Comparison of ENCODE assay signal across 20 mouse cellular contexts in the genomic region with DNA sequence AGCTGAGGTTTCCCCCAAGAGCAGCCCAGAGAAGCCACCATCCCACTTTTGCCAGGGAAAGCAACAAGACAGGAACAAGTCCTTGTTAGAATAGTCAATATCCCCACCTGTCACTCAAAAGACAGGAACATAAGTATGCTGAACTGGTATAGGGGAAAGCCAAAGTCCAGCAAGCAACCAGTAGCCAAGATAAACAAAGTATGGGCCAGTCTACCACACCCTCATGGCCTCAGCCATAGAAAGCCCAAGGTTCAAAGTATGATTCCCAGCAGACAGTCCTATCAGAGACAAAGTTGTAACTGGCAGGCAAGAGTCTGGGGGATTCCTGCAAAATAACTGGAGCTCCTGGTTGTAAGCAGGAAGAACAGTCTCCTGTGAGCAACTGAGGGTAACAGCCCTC. TPM values are rescaled to one million over a fixed set of nuclear protein-coding genes. Genes with fewer than 3 reads are reported as not detected.
A peak's percentile ranks its signal among the peaks of the same experiment; 100 is the strongest.
DNase-seq lines count a peak whose midpoint lies in the region; ATAC-seq lines count a peak whose summit lies in the region.
"Had no signal": no experiment of that assay in that cellular context is flagged by ENCODE, and none has a peak within 500 bp of the region (broad histone marks: within the 10 kb centered on the region; RNA-seq: fewer than 3 reads in every experiment).

No protein-coding gene starts in this region.

- H3K4me1 ChIP-seq in liver, embryonic 15.5 days (replicated peaks), result no peaks in the 10 kb centered on the region
- H3K4me1 ChIP-seq in liver, embryonic 11.5 days (replicated peaks; ENCODE audit: control insufficient read depth, insufficient read depth, low read length), result no peaks in the 10 kb centered on the region
- H3K4me1 ChIP-seq in stomach, embryonic 16.5 days (ENCODE audit: control insufficient read depth, insufficient read depth, low read length), result no peaks in the 10 kb centered on the region
- H3K4me1 ChIP-seq: embryonic facial prominence, embryonic 12.5 days; forebrain, embryonic 12.5 days; heart, embryonic 15.5 days had no signal

- H3K36me3 ChIP-seq in liver, embryonic 15.5 days (replicated peaks), result no peaks in the 10 kb centered on the region
- H3K36me3 ChIP-seq in liver, embryonic 11.5 days (ENCODE audit: control insufficient read depth, insufficient read depth, low read length), result no peaks in the 10 kb centered on the region
- no peaks in the 10 kb centered on the region for H3K36me3 ChIP-seq in stomach, embryonic 16.5 days (ENCODE audit: control insufficient read depth, insufficient read depth, low read length)
- H3K36me3 ChIP-seq: embryonic facial prominence, embryonic 12.5 days; forebrain, embryonic 12.5 days; heart, embryonic 15.5 days had no signal

- no peak overlapping the region for H3K4me3 ChIP-seq in liver, embryonic 15.5 days (replicated peaks)
- H3K4me3 ChIP-seq in liver, embryonic 11.5 days (ENCODE audit: low read depth, low read length), result no peak overlapping the region
- H3K4me3 ChIP-seq in stomach, embryonic 16.5 days (replicated peaks; ENCODE audit: low read length), result no peak overlapping the region
- H3K4me3 ChIP-seq: embryonic facial prominence, embryonic 12.5 days; forebrain, embryonic 12.5 days; heart, adult 2 months; heart, embryonic 15.5 days had no signal

- no peak overlapping the region for H3K4me2 ChIP-seq in liver, embryonic 15.5 days
- no peak overlapping the region for H3K4me2 ChIP-seq in liver, embryonic 11.5 days
- no peak overlapping the region for H3K4me2 ChIP-seq in stomach, embryonic 16.5 days (ENCODE audit: low read depth, low read length)
- H3K4me2 ChIP-seq: embryonic facial prominence, embryonic 12.5 days; forebrain, embryonic 12.5 days; heart, embryonic 11.5 days; heart, embryonic 15.5 days had no signal

- H3K27me3 ChIP-seq in liver, embryonic 15.5 days, result no peaks in the 10 kb centered on the region
- no peaks in the 10 kb centered on the region for H3K27me3 ChIP-seq in liver, embryonic 11.5 days (replicated peaks; ENCODE audit: control insufficient read depth, insufficient read depth, low read length)
- no peaks in the 10 kb centered on the region for H3K27me3 ChIP-seq in stomach, embryonic 16.5 days (ENCODE audit: control insufficient read depth, insufficient read depth, low read length)
- H3K27me3 ChIP-seq: CH12.LX; embryonic facial prominence, embryonic 12.5 days; forebrain, embryonic 12.5 days; heart, embryonic 15.5 days had no signal

- no peaks in the 10 kb centered on the region for H3K9me3 ChIP-seq in liver, embryonic 15.5 days (replicated peaks)
- H3K9me3 ChIP-seq in liver, embryonic 11.5 days (ENCODE audit: control insufficient read depth, low read length), result peaks cover 2% of the 10 kb centered on the region; the same call in 1 of the 2 replicates
- no peaks in the 10 kb centered on the region for H3K9me3 ChIP-seq in stomach, embryonic 16.5 days (replicated peaks; ENCODE audit: control insufficient read depth, low read length)
- H3K9me3 ChIP-seq: embryonic facial prominence, embryonic 12.5 days; forebrain, embryonic 12.5 days; heart, embryonic 15.5 days had no signal

- ATAC-seq in liver, embryonic 15.5 days (ENCODE audit: insufficient read depth), result peak; percentile 56; the same call in 1 of the 2 replicates
- ATAC-seq in liver, embryonic 11.5 days (replicated peaks; ENCODE audit: low FRiP score), result no peak
- ATAC-seq in stomach, embryonic 16.5 days (ENCODE audit: insufficient read depth, low FRiP score), result peak; percentile 37; the same call in 1 of the 2 replicates
- ATAC-seq: activated CD4-positive, CD25-positive, alpha-beta regulatory T cell, adult 4 months; forebrain, embryonic 16.5 days; Patski had no signal

- H3K9ac ChIP-seq in liver, embryonic 15.5 days, result no peak overlapping the region
- no peak overlapping the region for H3K9ac ChIP-seq in liver, embryonic 11.5 days (ENCODE audit: low read depth, low read length)
- no peak overlapping the region for H3K9ac ChIP-seq in stomach, embryonic 16.5 days (ENCODE audit: low read length)
- H3K9ac ChIP-seq: embryonic facial prominence, embryonic 12.5 days; forebrain, embryonic 12.5 days; heart, embryonic 15.5 days had no signal

- H3K27ac ChIP-seq in liver, embryonic 15.5 days (replicated peaks), result no peak overlapping the region
- no peak overlapping the region for H3K27ac ChIP-seq in liver, embryonic 11.5 days (ENCODE audit: low read depth, low read length)
- H3K27ac ChIP-seq in stomach, embryonic 16.5 days (ENCODE audit: low read length), result no peak overlapping the region
- H3K27ac ChIP-seq: embryonic facial prominence, embryonic 12.5 days; forebrain, embryonic 12.5 days; heart, adult 2 months; heart, embryonic 15.5 days had no signal

- no peak for DNase-seq in liver, embryonic 11.5 days (ENCODE audit: low spot score)
- peak; percentile 71 for DNase-seq in large intestine, adult 2 months (ENCODE audit: low read depth, low spot score)
- no peak for DNase-seq in kidney, adult 9 months
- DNase-seq in frontal cortex, postnatal 25 days (ENCODE audit: low spot score in 2 of 2), result no peak
- DNase-seq: adrenal gland, postnatal 14 days; cerebellum, adult 11-12 months; cerebellum, adult 9-10 months; cerebellum, postnatal 25 days; gastrocnemius, postnatal 14 days; heart, adult 2 months had no signal

RNA-seq across cellular contexts. Expression of a gene that starts 16.9 kb away (rescaled TPM):
- polyA plus RNA-seq in liver, embryonic 15.5 days (2015; fragmentation: Nextera tagmentation; extraction: Ambion mirVana), result 15.1 and 17.3 TPM in 2 replicates
- polyA plus RNA-seq in liver, embryonic 11.5 days (2014; fragmentation: Nextera tagmentation; extraction: Ambion mirVana), result 25.7 and 29.1 TPM in 2 replicates
- 3.3 and 3.7 TPM in 2 replicates for polyA plus RNA-seq in large intestine, adult 2 months (2012; rRNA removed)
- polyA plus RNA-seq in stomach, embryonic 16.5 days (2015; fragmentation: Nextera tagmentation; extraction: Ambion mirVana), result 18.0 and 19.1 TPM in 2 replicates
